Mouse (Mus musculus) ES-Bruce4 (cell line): Measurements from ENCODE around the gene 2700097O09Rik.
"Not testable (repeated sequence)": the region's sequence is repeated elsewhere in the genome, so short reads cannot be mapped to it uniquely, and the experiment has no call there.

Experiments used
- CTCF ChIP-seq: IDR thresholded peaks from one replicate; pipeline ENCODE4 v1.8.1; 2011; ENCODE audit warnings: low read depth, low read length
- EP300 ChIP-seq: IDR thresholded peaks from 2 replicates; pipeline ENCODE4 v1.6.1; 2011; ENCODE audit warnings: low read depth, low read length; ENCODE audit not compliant: insufficient read depth
- POLR2A ChIP-seq: IDR thresholded peaks from one replicate; pipeline ENCODE4 v1.8.1; 2011; ENCODE audit warnings: low read length; ENCODE audit not compliant: insufficient read depth

DNA sequence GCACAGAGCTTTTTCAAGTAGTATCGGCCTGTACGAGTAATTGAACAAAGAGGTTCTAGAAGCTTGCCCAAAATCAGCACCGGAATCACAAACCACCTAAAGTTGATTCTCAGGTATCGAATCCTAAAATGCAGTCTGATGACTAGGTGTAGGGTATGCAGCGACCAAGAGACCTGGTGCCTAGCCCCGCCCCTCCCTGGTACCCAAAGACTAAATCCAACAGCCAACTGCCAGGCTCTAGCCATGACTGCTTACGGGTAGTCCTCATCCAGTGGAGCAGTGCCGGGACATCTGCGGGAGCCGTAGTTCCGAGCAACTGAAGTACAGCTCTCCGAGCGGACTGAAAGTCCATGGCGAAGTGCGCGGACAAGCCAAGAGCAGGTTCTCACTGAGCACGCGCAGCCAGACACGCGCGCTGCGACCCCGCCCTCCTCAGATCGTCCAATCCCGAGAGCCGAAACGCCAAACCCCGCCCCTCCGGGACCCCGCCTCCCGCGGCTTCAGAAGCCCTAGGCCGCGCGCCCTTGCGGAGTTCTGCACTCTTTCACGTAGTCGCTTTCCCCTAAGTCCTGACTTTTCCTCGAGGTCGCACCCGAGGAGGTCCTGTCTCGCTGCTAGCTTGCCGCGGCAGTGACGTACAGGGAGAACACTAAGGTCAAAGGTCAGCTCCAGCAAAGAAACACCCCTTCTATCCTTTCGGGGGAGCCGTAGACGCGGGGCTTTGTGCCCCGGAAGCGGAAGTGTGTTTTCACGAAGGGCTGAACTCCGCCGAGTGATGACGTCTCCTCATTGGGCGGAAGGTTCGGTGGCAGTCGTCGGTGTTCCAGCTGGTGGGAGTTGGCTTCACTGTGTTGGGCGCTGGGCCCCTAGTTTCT, at the start of gene 2700097O09Rik, which contains the start of gene Srp54a:
- TF ChIP-seq CTCF, EP300: not testable (repeated sequence)
- TF ChIP-seq POLR2A = peak; percentile 70
